Mouse (Mus musculus) forebrain, postnatal 0 days (tissue): Measurements from ENCODE around the gene Apom. TPM values are rescaled to one million over a fixed set of nuclear protein-coding genes. Genes with fewer than 3 reads are reported as not detected.

ENCODE experiments used
- ATAC-seq: fragments of 200-750 bp; cut with Nextera tagmentation; 2 replicates; pipeline ENCODE4 v1.8.0; 2017; ENCODE audit warnings: mild to moderate bottlenecking, moderate library complexity
- DNase-seq: peaks from one replicate; pipeline ENCODE4 v3.0.0-alpha.2; 2015
- H3K27ac ChIP-seq: fragments of 300-500 bp; sonication (generic); 2 replicates; pipeline ENCODE4 v1.5.1; 2014; ENCODE audit warnings: low read depth, mild to moderate bottlenecking, antibody characterized with exemption, low read length, moderate library complexity, mixed read lengths
- H3K27me3 ChIP-seq: fragments of 300-500 bp; sonication (generic); 2 replicates; pipeline ENCODE4 v1.6.1; 2014; ENCODE audit warnings: mild to moderate bottlenecking, low read length, mixed read lengths; ENCODE audit not compliant: insufficient read depth
- H3K36me3 ChIP-seq: fragments of 300-500 bp; sonication (generic); 2 replicates; pipeline ENCODE4 v1.6.1; 2014; ENCODE audit warnings: mild to moderate bottlenecking, moderate library complexity; ENCODE audit not compliant: insufficient read depth
- H3K4me1 ChIP-seq: fragments of 300-500 bp; sonication (generic); 2 replicates; pipeline ENCODE4 v1.6.1; 2014; ENCODE audit warnings: antibody characterized with exemption; ENCODE audit not compliant: insufficient read depth
- H3K4me2 ChIP-seq: fragments of 300-500 bp; sonication (generic); 2 replicates; pipeline ENCODE4 v1.6.1; 2014; ENCODE audit warnings: low read depth, mild to moderate bottlenecking, moderate library complexity
- H3K4me3 ChIP-seq: fragments of 300-500 bp; sonication (generic); 2 replicates; pipeline ENCODE4 v1.5.1; 2014; ENCODE audit warnings: low read depth, low read length, mixed read lengths
- H3K9ac ChIP-seq: fragments of 300-500 bp; sonication (generic); 2 replicates; pipeline ENCODE4 v1.6.1; 2014; ENCODE audit warnings: mild to moderate bottlenecking
- H3K9me3 ChIP-seq: fragments of 300-500 bp; sonication (generic); 2 replicates; pipeline ENCODE4 v1.6.1; 2016; ENCODE audit warnings: low read length
- CTCF ChIP-seq: sonication (generic); IDR thresholded peaks from 2 replicates; pipeline ENCODE4 v1.5.1; 2016; ENCODE audit warnings: antibody characterized with exemption, control low read depth, low read depth
- WGBS: fragments of 180-500 bp; shearing (Covaris S2); extraction: QIAGEN DNeasy Blood & Tissue Kit; methylation state at CpG from one replicate; pipeline ENCODE4 v1.1.7; 2014; 5-methylcytosine and 5-hydroxymethylcytosine counted together
- polyA plus RNA-seq: library from polyadenylated mRNA; unstranded; fragments of >200 nt; fragmentation: Nextera tagmentation; extraction: Ambion mirVana; gene quantifications from 2 replicates; pipeline ENCODE4 v1.2.1, GENCODE M21; 2015
- total RNA-seq: library from RNA; depleted of rRNA; stranded (reverse); fragments of >200 nt; gene quantifications from 2 replicates; pipeline ENCODE4 v1.2.3, GENCODE M21; 2014; rRNA removed

Gene Apom
- total and polyA plus RNA-seq, 2 experiments from 2014 or later, result 0.71 TPM; not detected in 1

DNA sequence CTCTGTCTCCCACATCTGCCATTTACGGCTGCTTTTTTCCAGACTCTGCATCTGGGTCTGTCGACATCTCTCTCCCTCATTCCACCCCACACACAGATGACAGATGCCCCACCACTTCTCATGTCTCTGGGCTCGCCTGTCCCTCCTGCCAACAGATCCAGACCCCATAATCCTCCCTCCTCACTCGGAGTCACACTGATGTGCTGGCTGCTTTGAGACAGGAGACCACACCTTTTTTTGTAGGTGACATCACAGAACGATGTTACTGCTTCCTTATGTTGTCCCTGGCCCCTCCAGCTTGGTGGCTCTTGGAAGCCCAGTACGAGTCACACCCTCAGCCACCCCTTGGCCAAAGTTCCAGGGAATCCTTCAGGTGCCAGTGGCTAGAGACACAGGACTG is 51.6 kb downstream of the Apom start:
- H3K27me3 ChIP-seq, result no peaks in the 10 kb centered on the region
- no peak overlapping the region for H3K27ac ChIP-seq
- no peaks in the 10 kb centered on the region for H3K9me3 ChIP-seq
- TF ChIP-seq CTCF, result no peak
- no peak overlapping the region for H3K4me2 ChIP-seq
- no peak for ATAC-seq
- no peaks in the 10 kb centered on the region for H3K36me3 ChIP-seq
- WGBS, result 58% methylated on average over 6 of the region's 6 CpGs
- DNase-seq, result no peak
- H3K9ac ChIP-seq, result no peak overlapping the region
- H3K4me1 ChIP-seq, result 0 out of 2 replicates have a peak, but pooled peaks cover 5% of the 10 kb centered on the region
- no peak overlapping the region for H3K4me3 ChIP-seq

DNA sequence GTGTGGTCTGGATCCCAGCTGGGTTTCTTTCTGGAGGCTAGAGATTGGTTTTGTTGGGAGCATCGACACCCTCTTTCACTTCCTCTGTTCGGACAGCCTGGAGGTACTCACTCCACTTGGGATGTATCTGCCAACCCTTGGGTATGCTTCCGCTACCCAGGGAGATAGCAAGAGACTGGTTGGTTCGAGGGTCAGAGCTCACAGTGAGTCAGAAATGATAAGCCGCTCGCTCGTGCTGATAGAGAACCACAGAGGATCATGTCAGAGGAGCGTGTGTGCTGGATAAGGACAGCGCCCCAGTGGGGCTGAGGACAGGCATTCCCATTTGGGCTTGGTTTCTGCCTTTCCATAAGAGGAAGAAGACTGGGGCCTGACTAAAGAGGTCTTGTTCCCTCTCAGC is 52.1 kb downstream of the Apom start:
- Histone ChIP-seq H3K4me1 (0 out of 2 replicates have a peak, but pooled peaks cover 5% of the 10 kb centered on the region), H3K9me3 (no peaks in the 10 kb centered on the region), H3K4me2 (no peak overlapping the region), H3K4me3 (no peak overlapping the region), H3K27ac (no peak overlapping the region), H3K36me3 (no peaks in the 10 kb centered on the region), H3K9ac (no peak overlapping the region), H3K27me3 (no peaks in the 10 kb centered on the region)
- ATAC-seq (no peak), DNase-seq (no peak)
- WGBS, result 73% methylated on average over 9 of the region's 9 CpGs
- no peak for TF ChIP-seq CTCF

Other genes with a start within 250 kb of the Apom start
Only the 30 nearest of the 41 such genes appear.
- 29.1 and 38.9 TPM in 2 replicates for gene Lsm2, start 150.2 kb downstream of the Apom start, total RNA-seq
- gene Lsm2, start 150.2 kb downstream of the Apom start, polyA plus RNA-seq, result 111 and 120 TPM in 2 replicates
- gene Vars, start 131.1 kb downstream of the Apom start, total RNA-seq, result 84.4 and 93.4 TPM in 2 replicates
- gene Vars, start 131.1 kb downstream of the Apom start, polyA plus RNA-seq, result 36.7 and 45.4 TPM in 2 replicates
- gene Vwa7, start 115.5 kb downstream of the Apom start, total RNA-seq, result 0.14 and 0.31 TPM in 2 replicates
- 0.08 TPM in 1 of 2 replicates, not detected in the other for gene Vwa7, start 115.5 kb downstream of the Apom start, polyA plus RNA-seq
- 2.2 and 2.7 TPM in 2 replicates for gene Sapcd1, start 104.0 kb downstream of the Apom start, total RNA-seq
- gene Sapcd1, start 104.0 kb downstream of the Apom start, polyA plus RNA-seq, result 1.6 TPM in 2 replicates
- gene Msh5, start 85.3 kb downstream of the Apom start, total RNA-seq, result 1.3 and 2.2 TPM in 2 replicates
- 1.1 and 1.3 TPM in 2 replicates for gene Msh5, start 85.3 kb downstream of the Apom start, polyA plus RNA-seq
- 26.8 and 29.3 TPM in 2 replicates for gene Clic1, start 82.1 kb downstream of the Apom start, total RNA-seq
- 47.9 and 50.5 TPM in 2 replicates for gene Clic1, start 82.1 kb downstream of the Apom start, polyA plus RNA-seq
- gene Ddah2, start 73.0 kb downstream of the Apom start, total RNA-seq, result 167 and 220 TPM in 2 replicates
- gene Ddah2, start 73.0 kb downstream of the Apom start, polyA plus RNA-seq, result 261 and 299 TPM in 2 replicates
- not detected in 2 replicates for gene Ly6g6c, start 66.7 kb downstream of the Apom start, total RNA-seq
- gene Ly6g6c, start 66.7 kb downstream of the Apom start, polyA plus RNA-seq, result not detected in 2 replicates
- not detected in 2 replicates for gene Mpig6b, start 65.9 kb downstream of the Apom start, total RNA-seq
- 0.08 TPM in 2 replicates for gene Mpig6b, start 65.9 kb downstream of the Apom start, polyA plus RNA-seq
- 0.38 and 3.9 TPM in 2 replicates for gene Ly6g6e, start 55.1 kb downstream of the Apom start, total RNA-seq
- 2.9 and 3.9 TPM in 2 replicates for gene Ly6g6e, start 55.1 kb downstream of the Apom start, polyA plus RNA-seq
- 3.8 TPM in 1 of 2 replicates, not detected in the other for gene Ly6g6d, start 54.0 kb downstream of the Apom start, total RNA-seq
- 1.2 and 1.6 TPM in 2 replicates for gene Ly6g6d, start 54.0 kb downstream of the Apom start, polyA plus RNA-seq
- 0.23 TPM in 1 of 2 replicates, not detected in the other for gene Ly6g6f, start 46.4 kb downstream of the Apom start, total RNA-seq
- gene Ly6g6f, start 46.4 kb downstream of the Apom start, polyA plus RNA-seq, result not detected in 2 replicates
- gene Abhd16a, start 42.8 kb downstream of the Apom start, total RNA-seq, result 139 and 202 TPM in 2 replicates
- 92.8 and 96.3 TPM in 2 replicates for gene Abhd16a, start 42.8 kb downstream of the Apom start, polyA plus RNA-seq
- not detected in 2 replicates for gene Ly6g5c, start 23.8 kb downstream of the Apom start, total RNA-seq
- not detected in 2 replicates for gene Ly6g5c, start 23.8 kb downstream of the Apom start, polyA plus RNA-seq
- 0.54 and 1.1 TPM in 2 replicates for gene Ly6g5b, start 16.6 kb downstream of the Apom start, total RNA-seq
- gene Ly6g5b, start 16.6 kb downstream of the Apom start, polyA plus RNA-seq, result 0.55 and 1.1 TPM in 2 replicates
- gene Gpank1, start 10.6 kb downstream of the Apom start, total RNA-seq, result 16.9 and 20.5 TPM in 2 replicates
- gene Gpank1, start 10.6 kb downstream of the Apom start, polyA plus RNA-seq, result 19.7 and 20.8 TPM in 2 replicates
- 240 and 247 TPM in 2 replicates for gene Csnk2b, start 10.0 kb downstream of the Apom start, total RNA-seq
- 334 and 335 TPM in 2 replicates for gene Csnk2b, start 10.0 kb downstream of the Apom start, polyA plus RNA-seq
- gene D17H6S53E, start 5.7 kb downstream of the Apom start, total RNA-seq, result 15.3 and 26.2 TPM in 2 replicates
- gene D17H6S53E, start 5.7 kb downstream of the Apom start, polyA plus RNA-seq, result 7.4 and 8.0 TPM in 2 replicates
- 285 and 340 TPM in 2 replicates for gene Bag6, start 3.1 kb upstream of the Apom start, total RNA-seq
- gene Bag6, start 3.1 kb upstream of the Apom start, polyA plus RNA-seq, result 68.2 and 71.9 TPM in 2 replicates
- gene Prrc2a, start 32.8 kb upstream of the Apom start, total RNA-seq, result 112 and 155 TPM in 2 replicates
- 56.7 and 85.3 TPM in 2 replicates for gene Prrc2a, start 32.8 kb upstream of the Apom start, polyA plus RNA-seq
- gene Aif1, start 44.0 kb upstream of the Apom start, total RNA-seq, result 1.9 and 3.6 TPM in 2 replicates
- 8.4 and 10.0 TPM in 2 replicates for gene Aif1, start 44.0 kb upstream of the Apom start, polyA plus RNA-seq
- 15.7 and 17.4 TPM in 2 replicates for gene Lst1, start 56.4 kb upstream of the Apom start, total RNA-seq
- gene Lst1, start 56.4 kb upstream of the Apom start, polyA plus RNA-seq, result 11.4 and 12.7 TPM in 2 replicates
- 0.76 and 1.1 TPM in 2 replicates for gene Ltb, start 62.4 kb upstream of the Apom start, total RNA-seq
- 0.64 and 1.1 TPM in 2 replicates for gene Ltb, start 62.4 kb upstream of the Apom start, polyA plus RNA-seq
- gene Tnf, start 70.0 kb upstream of the Apom start, total RNA-seq, result 0.71 TPM in 1 of 2 replicates, not detected in the other
- gene Tnf, start 70.0 kb upstream of the Apom start, polyA plus RNA-seq, result 0.09 TPM in 1 of 2 replicates, not detected in the other
- 0.38 TPM in 1 of 2 replicates, not detected in the other for gene Lta, start 73.3 kb upstream of the Apom start, total RNA-seq
- 0.50 and 0.80 TPM in 2 replicates for gene Lta, start 73.3 kb upstream of the Apom start, polyA plus RNA-seq
- gene Gm16181, start 88.8 kb upstream of the Apom start, total RNA-seq, result not detected in 2 replicates
- not detected in 2 replicates for gene Gm16181, start 88.8 kb upstream of the Apom start, polyA plus RNA-seq
- 59.7 and 81.4 TPM in 2 replicates for gene Atp6v1g2, start 101.6 kb upstream of the Apom start, total RNA-seq
- 121 and 146 TPM in 2 replicates for gene Atp6v1g2, start 101.6 kb upstream of the Apom start, polyA plus RNA-seq
- gene Nfkbil1, start 103.7 kb upstream of the Apom start, total RNA-seq, result 17.1 and 24.5 TPM in 2 replicates
- 12.3 and 12.4 TPM in 2 replicates for gene Nfkbil1, start 103.7 kb upstream of the Apom start, polyA plus RNA-seq
- gene Ddx39b, start 109.7 kb upstream of the Apom start, total RNA-seq, result 305 and 336 TPM in 2 replicates
- gene Ddx39b, start 109.7 kb upstream of the Apom start, polyA plus RNA-seq, result 357 and 382 TPM in 2 replicates
- gene H2-D1, start 130.7 kb upstream of the Apom start, total RNA-seq, result 54.9 and 63.3 TPM in 2 replicates
- 74.5 and 95.9 TPM in 2 replicates for gene H2-D1, start 130.7 kb upstream of the Apom start, polyA plus RNA-seq